Mouse (Mus musculus) heart, postnatal 0 days (tissue): ENCODE measurements around the gene Sbf1.

Experiments used
- CTCF ChIP-seq: IDR thresholded peaks from 2 replicates; pipeline ENCODE4 v1.5.1; 2016; ENCODE audit warnings: antibody characterized with exemption, control low read depth, low read depth
- EP300 ChIP-seq: IDR thresholded peaks from 2 replicates; pipeline ENCODE4 v1.6.1; 2016; ENCODE audit warnings: antibody characterized with exemption, low read depth

DNA sequence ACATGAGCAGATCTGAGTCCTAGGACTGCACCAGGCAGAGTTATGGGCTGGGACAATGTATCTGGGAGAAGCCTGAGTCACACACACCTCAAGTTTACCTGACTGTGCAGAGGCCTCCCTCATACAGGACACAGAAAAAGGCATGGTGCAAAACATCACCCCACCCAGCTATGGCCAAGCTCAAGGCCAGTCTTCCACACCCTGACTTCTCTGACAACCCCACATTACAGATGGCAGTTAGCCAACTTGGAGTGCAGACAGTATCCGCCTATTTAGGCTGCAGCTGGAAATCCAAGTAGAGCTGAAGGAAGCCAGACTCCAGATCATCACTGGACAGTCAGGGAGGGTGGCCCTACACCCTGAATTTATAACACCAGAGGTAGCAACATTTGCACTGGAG is 18.6 kb downstream of the Sbf1 start:
- TF ChIP-seq CTCF: no peak
- TF ChIP-seq EP300: no peak
